8 mouse cellular contexts compared by ENCODE assay signal in genomic region chr5:114378177-114378920, GRCm38 (mm10). TPM values are rescaled to one million over a fixed set of nuclear protein-coding genes. Genes with fewer than 3 reads are reported as not detected.
DNase-seq lines count a peak whose midpoint lies in the region; ATAC-seq and TF ChIP-seq lines count a peak whose summit lies in the region.

No protein-coding gene starts in this region.

- H3K4me3 ChIP-seq in left cerebral cortex, adult 2 months = no peak overlapping the region
- peak overlapping the region; percentile 89 for H3K4me3 ChIP-seq in embryonic facial prominence, embryonic 12.5 days
- peak overlapping the region; percentile 94 for H3K4me3 ChIP-seq in midbrain, embryonic 15.5 days
- H3K4me3 ChIP-seq in cerebellum, adult 2 months (replicated peaks; ENCODE audit: insufficient read depth, low read depth, low read length) = no peak overlapping the region

- intact Hi-C loops in left cerebral cortex, adult 2 months (cut with DNase I) = no loop called here

- peak overlapping the region; percentile 88 for H3K4me2 ChIP-seq in embryonic facial prominence, embryonic 12.5 days (replicated peaks)
- peak overlapping the region; percentile 90 for H3K4me2 ChIP-seq in midbrain, embryonic 15.5 days

- H3K27me3 ChIP-seq in embryonic facial prominence, embryonic 12.5 days = no peaks in the 10 kb centered on the region
- no peaks in the 10 kb centered on the region for H3K27me3 ChIP-seq in midbrain, embryonic 15.5 days (replicated peaks)
- no peaks in the 10 kb centered on the region for H3K27me3 ChIP-seq in cerebellum, adult 2 months (ENCODE audit: control insufficient read depth, insufficient read depth, low read length)

- peak overlapping the region; percentile 50; the same call in 1 of the 2 replicates for H3K27ac ChIP-seq in left cerebral cortex, adult 2 months
- H3K27ac ChIP-seq in embryonic facial prominence, embryonic 12.5 days = peak overlapping the region; percentile 67
- H3K27ac ChIP-seq in midbrain, embryonic 15.5 days = no peak overlapping the region
- H3K27ac ChIP-seq in cerebellum, adult 2 months (ENCODE audit: insufficient read depth, low read length) = no peak overlapping the region

- H3K9ac ChIP-seq in embryonic facial prominence, embryonic 12.5 days = peak overlapping the region; percentile 95; the same call in 1 of the 2 replicates
- 0 out of 2 replicates have a peak overlapping the region, but pooled peaks have one; percentile 93 for H3K9ac ChIP-seq in midbrain, embryonic 15.5 days

- H3K4me1 ChIP-seq in embryonic facial prominence, embryonic 12.5 days = peaks cover 44% of the 10 kb centered on the region
- peaks cover 55% of the 10 kb centered on the region for H3K4me1 ChIP-seq in midbrain, embryonic 15.5 days
- peaks cover 5% of the 10 kb centered on the region; the same call in 1 of the 2 replicates for H3K4me1 ChIP-seq in cerebellum, adult 2 months (ENCODE audit: control insufficient read depth, insufficient read depth, low read length)

- no peaks in the 10 kb centered on the region for H3K9me3 ChIP-seq in embryonic facial prominence, embryonic 12.5 days
- H3K9me3 ChIP-seq in midbrain, embryonic 15.5 days = no peaks in the 10 kb centered on the region

- no peak for DNase-seq in left cerebral cortex, adult 2 months (ENCODE audit: extremely low spot score in 1 of 2, low spot score in 2 of 2)
- DNase-seq in left cerebral cortex, adult 8-10 months (ENCODE audit: low spot score in 2 of 2) = no peak
- peak; percentile 83 for DNase-seq in induced T-regulatory cell, adult 2 months (ENCODE audit: low read depth)
- DNase-seq in right cerebral cortex, postnatal 10 days (ENCODE audit: low spot score in 2 of 2) = no peak
- DNase-seq in layer of hippocampus, adult 18-20 months (ENCODE audit: low spot score in 2 of 2) = no peak
- DNase-seq in cerebellum, adult 2 months = no peak

- peaks cover 27% of the 10 kb centered on the region for H3K36me3 ChIP-seq in embryonic facial prominence, embryonic 12.5 days
- H3K36me3 ChIP-seq in midbrain, embryonic 15.5 days (replicated peaks) = peaks cover 16% of the 10 kb centered on the region

- TF ChIP-seq CTCF in left cerebral cortex, adult 2 months (IDR thresholded peaks at IDR 0.05) = no peak
- no peak for TF ChIP-seq CTCF in cerebellum, adult 2 months (IDR thresholded peaks at IDR 0.05; ENCODE audit: borderline replicate concordance, insufficient read depth, low read depth, low read length)

- WGBS in embryonic facial prominence, embryonic 12.5 days = 48% methylated on average over 10 of the region's 10 CpGs
- 76% methylated on average over 10 of the region's 10 CpGs for WGBS in midbrain, embryonic 15.5 days
- 68% methylated on average over 10 of the region's 10 CpGs for WGBS in cerebellum, adult 2 months

- TF ChIP-seq POLR2A in cerebellum, adult 2 months (IDR thresholded peaks at IDR 0.05; ENCODE audit: borderline replicate concordance, insufficient read depth, low read length) = no peak

- ATAC-seq in embryonic facial prominence, embryonic 12.5 days (ENCODE audit: insufficient number of reproducible peaks, insufficient read depth, low FRiP score, low TSS enrichment) = no peak
- no peak for ATAC-seq in midbrain, embryonic 15.5 days (replicated peaks)

RNA-seq across cellular contexts. Expression of gene Kctd10, which starts 2.0 kb away (rescaled TPM):
- 10 to 100 TPM; 56.8 to 58.8 TPM for total RNA-seq in left cerebral cortex, adult 2 months (2021)
- 10 to 100 TPM; 53.3 to 58.4 (median 56.9) TPM for total RNA-seq in left cerebral cortex, adult 8-10 months (2022)
- polyA plus RNA-seq in embryonic facial prominence, embryonic 12.5 days (2016; fragmentation: Nextera tagmentation; extraction: Ambion mirVana) = 115 TPM in 2 replicates
- polyA plus RNA-seq in midbrain, embryonic 15.5 days (2015; fragmentation: Nextera tagmentation; extraction: Ambion mirVana) = 80.7 and 82.7 TPM in 2 replicates
- total RNA-seq in layer of hippocampus, adult 18-20 months (2021) = 10 to 100 TPM; 56.9 to 57.8 TPM
- 42.5 and 44.3 TPM in 2 replicates for polyA plus RNA-seq in cerebellum, adult 2 months (2012; rRNA removed)

RNA-seq across cellular contexts. Expression of gene Ube3b, which starts 2.1 kb away (rescaled TPM):
- total RNA-seq in left cerebral cortex, adult 2 months (2021) = 10 to 100 TPM; 79.6 to 83.8 TPM
- total RNA-seq in left cerebral cortex, adult 8-10 months (2022) = 10 to 100 TPM; 82.5 to 88.8 (median 85.0) TPM
- 50.4 and 50.7 TPM in 2 replicates for polyA plus RNA-seq in embryonic facial prominence, embryonic 12.5 days (2016; fragmentation: Nextera tagmentation; extraction: Ambion mirVana)
- polyA plus RNA-seq in midbrain, embryonic 15.5 days (2015; fragmentation: Nextera tagmentation; extraction: Ambion mirVana) = 41.3 and 41.4 TPM in 2 replicates
- total RNA-seq in layer of hippocampus, adult 18-20 months (2021) = 10 to 100 TPM; 76.2 to 79.2 TPM
- 62.9 and 63.9 TPM in 2 replicates for polyA plus RNA-seq in cerebellum, adult 2 months (2012; rRNA removed)

Comparison
In these comparisons a context has a peak if more than half of its experiments do, and no peak if none do; other contexts are left out.
1. H3K27ac ChIP-seq: peak in left cerebral cortex, adult 2 months (single experiment) and embryonic facial prominence, embryonic 12.5 days (single experiment); none in midbrain, embryonic 15.5 days (single experiment) and cerebellum, adult 2 months (single experiment).
2. H3K4me3 ChIP-seq: peak in embryonic facial prominence, embryonic 12.5 days (single experiment) and midbrain, embryonic 15.5 days (single experiment); none in left cerebral cortex, adult 2 months (single experiment) and cerebellum, adult 2 months (single experiment).